In genomic region chr1:180888556-180889042, GRCm38 (mm10) we compare ENCODE assay signal across 8 mouse cellular contexts. TPM values are rescaled to one million over a fixed set of nuclear protein-coding genes. Genes with fewer than 3 reads are reported as not detected.
DNase-seq lines count a peak whose midpoint lies in the region; ATAC-seq and TF ChIP-seq lines count a peak whose summit lies in the region.

No protein-coding gene starts in this region.

- peak overlapping the region; percentile 22 for H3K9ac ChIP-seq in embryonic facial prominence, embryonic 11.5 days (replicated peaks; ENCODE audit: low read length)
- 0 out of 2 replicates have a peak overlapping the region, but pooled peaks have one; percentile 43 for H3K9ac ChIP-seq in heart, embryonic 11.5 days (ENCODE audit: low read depth, low read length)
- peak overlapping the region; percentile 32; the same call in 1 of the 2 replicates for H3K9ac ChIP-seq in kidney, embryonic 14.5 days (ENCODE audit: low read depth, low read length)
- H3K9ac ChIP-seq in stomach, postnatal 0 days (ENCODE audit: low read length) = peak overlapping the region; percentile 47

- H3K27me3 ChIP-seq in embryonic facial prominence, embryonic 11.5 days (ENCODE audit: control insufficient read depth, insufficient read depth, low read length) = peaks cover 6% of the 10 kb centered on the region; the same call in 1 of the 2 replicates
- peaks cover 10% of the 10 kb centered on the region for H3K27me3 ChIP-seq in heart, embryonic 11.5 days (ENCODE audit: control insufficient read depth, insufficient read depth, low read length)
- H3K27me3 ChIP-seq in kidney, embryonic 14.5 days (ENCODE audit: control insufficient read depth, insufficient read depth, low read length) = peaks cover 10% of the 10 kb centered on the region
- H3K27me3 ChIP-seq in stomach, postnatal 0 days (ENCODE audit: control insufficient read depth, insufficient read depth, low read length) = no peaks in the 10 kb centered on the region
- H3K27me3 ChIP-seq in cerebellum, adult 2 months (ENCODE audit: control insufficient read depth, insufficient read depth, low read length) = no peaks in the 10 kb centered on the region

- H3K79me2 ChIP-seq in macrophage (ENCODE audit: inconsistent target) = no peaks in the 10 kb centered on the region

- H3K36me3 ChIP-seq in embryonic facial prominence, embryonic 11.5 days (replicated peaks; ENCODE audit: control insufficient read depth, insufficient read depth, low read depth, low read length) = no peaks in the 10 kb centered on the region
- no peaks in the 10 kb centered on the region for H3K36me3 ChIP-seq in heart, embryonic 11.5 days (ENCODE audit: control insufficient read depth, insufficient read depth, low read length)
- H3K36me3 ChIP-seq in kidney, embryonic 14.5 days (ENCODE audit: control insufficient read depth, insufficient read depth, low read length) = no peaks in the 10 kb centered on the region
- no peaks in the 10 kb centered on the region for H3K36me3 ChIP-seq in macrophage (ENCODE audit: inconsistent target)
- H3K36me3 ChIP-seq in stomach, postnatal 0 days (ENCODE audit: control insufficient read depth, insufficient read depth, low read length) = no peaks in the 10 kb centered on the region

- TF ChIP-seq CTCF in stomach, postnatal 0 days (IDR thresholded peaks at IDR 0.05; ENCODE audit: low read depth) = no peak
- no peak for TF ChIP-seq CTCF in cerebellum, adult 2 months (IDR thresholded peaks at IDR 0.05; ENCODE audit: borderline replicate concordance, insufficient read depth, low read depth, low read length)

- no peak overlapping the region for H3K27ac ChIP-seq in embryonic facial prominence, embryonic 11.5 days (replicated peaks; ENCODE audit: low read depth, low read length)
- H3K27ac ChIP-seq in heart, embryonic 11.5 days (ENCODE audit: low read depth, low read length) = no peak overlapping the region
- no peak overlapping the region for H3K27ac ChIP-seq in kidney, embryonic 14.5 days (ENCODE audit: low read depth, low read length)
- H3K27ac ChIP-seq in macrophage = 0 out of 2 replicates have a peak overlapping the region, but pooled peaks have one; percentile 4
- H3K27ac ChIP-seq in stomach, postnatal 0 days (replicated peaks) = peak overlapping the region; percentile 75
- no peak overlapping the region for H3K27ac ChIP-seq in cerebellum, adult 2 months (ENCODE audit: insufficient read depth, low read length)

- WGBS in embryonic facial prominence, embryonic 11.5 days = 2% methylated on average over 13 of the region's 13 CpGs
- 7% methylated on average over 13 of the region's 13 CpGs for WGBS in heart, embryonic 11.5 days (ENCODE audit: insufficient replicate concordance)
- WGBS in kidney, embryonic 14.5 days = 2% methylated on average over 13 of the region's 13 CpGs
- WGBS in macrophage (ENCODE audit: missing documents) = 1% methylated on average over 13 of the region's 13 CpGs
- 2% methylated on average over 13 of the region's 13 CpGs for WGBS in stomach, postnatal 0 days
- WGBS in cerebellum, adult 2 months = 19% methylated on average over 13 of the region's 13 CpGs

- TF ChIP-seq POLR2A in cerebellum, adult 2 months (IDR thresholded peaks at IDR 0.05; ENCODE audit: borderline replicate concordance, insufficient read depth, low read length) = no peak

- H3K4me1 ChIP-seq in embryonic facial prominence, embryonic 11.5 days (ENCODE audit: control insufficient read depth, insufficient read depth, low read length) = peaks cover 2% of the 10 kb centered on the region
- H3K4me1 ChIP-seq in heart, embryonic 11.5 days (ENCODE audit: control insufficient read depth, insufficient read depth, low read length) = peaks cover 18% of the 10 kb centered on the region; the same call in 1 of the 2 replicates
- peaks cover 16% of the 10 kb centered on the region for H3K4me1 ChIP-seq in kidney, embryonic 14.5 days (ENCODE audit: control insufficient read depth, insufficient read depth, low read length)
- peaks cover 6% of the 10 kb centered on the region; the same call in 1 of the 2 replicates for H3K4me1 ChIP-seq in stomach, postnatal 0 days (replicated peaks; ENCODE audit: control insufficient read depth, insufficient read depth)
- H3K4me1 ChIP-seq in cerebellum, adult 2 months (ENCODE audit: control insufficient read depth, insufficient read depth, low read length) = no peaks in the 10 kb centered on the region

- peak; percentile 98 for DNase-seq in WW6 (ENCODE audit: low read depth, low spot score)
- DNase-seq in embryonic facial prominence, embryonic 11.5 days (ENCODE audit: low spot score) = peak; percentile 61
- DNase-seq in stomach, postnatal 0 days (ENCODE audit: low spot score) = peak; percentile 86
- no peak for DNase-seq in right cerebral cortex, postnatal 14 days
- no peak for DNase-seq in cerebellum, adult 2 months

- no peak overlapping the region for H3K4me3 ChIP-seq in embryonic facial prominence, embryonic 11.5 days (ENCODE audit: low read depth, low read length)
- H3K4me3 ChIP-seq in heart, embryonic 11.5 days (ENCODE audit: low read depth, low read length) = no peak overlapping the region
- peak overlapping the region; percentile 0; the same call in 1 of the 2 replicates for H3K4me3 ChIP-seq in kidney, embryonic 14.5 days (ENCODE audit: low read length)
- H3K4me3 ChIP-seq in macrophage (ENCODE audit: inconsistent target) = no peak overlapping the region
- H3K4me3 ChIP-seq in stomach, postnatal 0 days (ENCODE audit: low read depth, low read length) = peak overlapping the region; percentile 12; the same call in 1 of the 2 replicates
- H3K4me3 ChIP-seq in cerebellum, adult 2 months (replicated peaks; ENCODE audit: insufficient read depth, low read depth, low read length) = no peak overlapping the region

- H3K4me2 ChIP-seq in embryonic facial prominence, embryonic 11.5 days (ENCODE audit: low read depth, low read length) = peak overlapping the region; percentile 10
- peak overlapping the region; percentile 51 for H3K4me2 ChIP-seq in heart, embryonic 11.5 days
- H3K4me2 ChIP-seq in kidney, embryonic 14.5 days (replicated peaks; ENCODE audit: low read depth, low read length) = peak overlapping the region; percentile 16
- H3K4me2 ChIP-seq in stomach, postnatal 0 days (replicated peaks; ENCODE audit: low read depth) = peak overlapping the region; percentile 49

- no peaks in the 10 kb centered on the region for H3K9me3 ChIP-seq in embryonic facial prominence, embryonic 11.5 days (replicated peaks; ENCODE audit: control insufficient read depth, low read length)
- no peaks in the 10 kb centered on the region for H3K9me3 ChIP-seq in heart, embryonic 11.5 days (replicated peaks; ENCODE audit: control insufficient read depth, low read length)
- H3K9me3 ChIP-seq in kidney, embryonic 14.5 days (ENCODE audit: control insufficient read depth, low read length) = no peaks in the 10 kb centered on the region
- no peaks in the 10 kb centered on the region for H3K9me3 ChIP-seq in stomach, postnatal 0 days (ENCODE audit: control insufficient read depth, low read length)

- no peak for TF ChIP-seq EP300 in stomach, postnatal 0 days (optimal IDR thresholded peaks at IDR 0.05)

- ATAC-seq in embryonic facial prominence, embryonic 11.5 days (replicated peaks; ENCODE audit: insufficient number of reproducible peaks, low FRiP score, low TSS enrichment, low read depth) = peak; percentile 55; the same call in 1 of the 2 replicates
- ATAC-seq in heart, embryonic 11.5 days (replicated peaks; ENCODE audit: insufficient number of reproducible peaks, low FRiP score, low TSS enrichment) = peak; percentile 53; the same call in 1 of the 2 replicates
- ATAC-seq in kidney, embryonic 14.5 days (ENCODE audit: low FRiP score, low TSS enrichment) = peak; percentile 74
- ATAC-seq in stomach, postnatal 0 days (ENCODE audit: low FRiP score, low TSS enrichment) = peak; percentile 83

RNA-seq across cellular contexts. Expression of gene Lefty2, which starts 4.3 kb away (rescaled TPM):
- polyA plus RNA-seq in embryonic facial prominence, embryonic 11.5 days (2014; fragmentation: Nextera tagmentation; extraction: Ambion mirVana) = 0.08 TPM in 1 of 2 replicates, not detected in the other
- not detected in 2 replicates for polyA plus RNA-seq in heart, embryonic 11.5 days (2014; fragmentation: Nextera tagmentation; extraction: Ambion mirVana)
- polyA plus RNA-seq in kidney, embryonic 14.5 days (2014; fragmentation: Nextera tagmentation; extraction: Ambion mirVana) = not detected in 2 replicates
- total RNA-seq in macrophage (2018; cell fraction: chromatin; rRNA removed) = not detected
- total RNA-seq in macrophage (2018; cell fraction: cytosol; rRNA removed) = not detected
- not detected for total RNA-seq in macrophage (2018; cell fraction: nucleus; rRNA removed)
- not detected in 3 replicates for polyA plus RNA-seq in macrophage (2018)
- 0.13 and 0.15 TPM in 2 replicates for polyA plus RNA-seq in stomach, postnatal 0 days (2015; fragmentation: Nextera tagmentation; extraction: Ambion mirVana)
- 0.18 TPM in 1 of 2 replicates, not detected in the other for polyA plus RNA-seq in cerebellum, adult 2 months (2012; rRNA removed)

RNA-seq across cellular contexts. Expression of gene Pycr2, which starts 15.5 kb away (rescaled TPM):
- 92.7 and 106 TPM in 2 replicates for polyA plus RNA-seq in embryonic facial prominence, embryonic 11.5 days (2014; fragmentation: Nextera tagmentation; extraction: Ambion mirVana)
- 64.3 and 72.5 TPM in 2 replicates for polyA plus RNA-seq in heart, embryonic 11.5 days (2014; fragmentation: Nextera tagmentation; extraction: Ambion mirVana)
- polyA plus RNA-seq in kidney, embryonic 14.5 days (2014; fragmentation: Nextera tagmentation; extraction: Ambion mirVana) = 93.9 and 103 TPM in 2 replicates
- total RNA-seq in macrophage (2018; cell fraction: chromatin; rRNA removed) = 10 to 100 TPM in 11 of 26 experiments, 1 to 10 TPM in 15; 1.6 to 22.7 (median 8.9) TPM
- 10 to 100 TPM in 18 of 26 experiments, 1 to 10 TPM in 8; 6.3 to 20.2 (median 12.6) TPM for total RNA-seq in macrophage (2018; cell fraction: cytosol; rRNA removed)
- total RNA-seq in macrophage (2018; cell fraction: nucleus; rRNA removed) = 10 to 100 TPM in 8 of 26 experiments, 1 to 10 TPM in 18; 2.4 to 21.9 (median 6.5) TPM
- 6.7 to 27.5 TPM (median 13.8 TPM) in 3 replicates for polyA plus RNA-seq in macrophage (2018)
- polyA plus RNA-seq in stomach, postnatal 0 days (2015; fragmentation: Nextera tagmentation; extraction: Ambion mirVana) = 62.6 and 63.7 TPM in 2 replicates
- polyA plus RNA-seq in cerebellum, adult 2 months (2012; rRNA removed) = 40.2 and 46.8 TPM in 2 replicates

RNA-seq across cellular contexts. Expression of gene Sde2, which starts 37.7 kb away (rescaled TPM):
- polyA plus RNA-seq in embryonic facial prominence, embryonic 11.5 days (2014; fragmentation: Nextera tagmentation; extraction: Ambion mirVana) = 38.2 and 38.6 TPM in 2 replicates
- 24.1 and 32.7 TPM in 2 replicates for polyA plus RNA-seq in heart, embryonic 11.5 days (2014; fragmentation: Nextera tagmentation; extraction: Ambion mirVana)
- polyA plus RNA-seq in kidney, embryonic 14.5 days (2014; fragmentation: Nextera tagmentation; extraction: Ambion mirVana) = 32.9 and 39.6 TPM in 2 replicates
- 100 to 1,000 TPM in 9 of 26 experiments, 10 to 100 TPM in 17; 26.5 to 185 (median 73.7) TPM for total RNA-seq in macrophage (2018; cell fraction: chromatin; rRNA removed)
- total RNA-seq in macrophage (2018; cell fraction: cytosol; rRNA removed) = 10 to 100 TPM; 20.3 to 76.1 (median 33.2) TPM
- total RNA-seq in macrophage (2018; cell fraction: nucleus; rRNA removed) = 100 to 1,000 TPM in 4 of 26 experiments, 10 to 100 TPM in 22; 19.6 to 128 (median 61.7) TPM
- polyA plus RNA-seq in macrophage (2018) = 14.4 to 20.0 TPM (median 18.7 TPM) in 3 replicates
- polyA plus RNA-seq in stomach, postnatal 0 days (2015; fragmentation: Nextera tagmentation; extraction: Ambion mirVana) = 18.8 and 20.0 TPM in 2 replicates
- 16.8 and 17.7 TPM in 2 replicates for polyA plus RNA-seq in cerebellum, adult 2 months (2012; rRNA removed)

RNA-seq across cellular contexts. Expression of gene Lefty1, which starts 46.2 kb away (rescaled TPM):
- polyA plus RNA-seq in embryonic facial prominence, embryonic 11.5 days (2014; fragmentation: Nextera tagmentation; extraction: Ambion mirVana) = 0.33 and 0.38 TPM in 2 replicates
- polyA plus RNA-seq in heart, embryonic 11.5 days (2014; fragmentation: Nextera tagmentation; extraction: Ambion mirVana) = 1.2 and 1.3 TPM in 2 replicates
- polyA plus RNA-seq in kidney, embryonic 14.5 days (2014; fragmentation: Nextera tagmentation; extraction: Ambion mirVana) = 0.51 and 0.54 TPM in 2 replicates
- total RNA-seq in macrophage (2018; cell fraction: chromatin; rRNA removed) = not detected
- total RNA-seq in macrophage (2018; cell fraction: cytosol; rRNA removed) = 1 to 10 TPM in 3 of 26 experiments, under 1 TPM in 23; 0.18 to 1.4 (median 0.53) TPM
- under 1 TPM in 2 of 26 experiments, not detected in 24; 0.51 to 0.92 TPM for total RNA-seq in macrophage (2018; cell fraction: nucleus; rRNA removed)
- 0.14 to 1.1 TPM (median 0.87 TPM) in 3 replicates for polyA plus RNA-seq in macrophage (2018)
- 6.1 TPM in 2 replicates for polyA plus RNA-seq in stomach, postnatal 0 days (2015; fragmentation: Nextera tagmentation; extraction: Ambion mirVana)
- 3.6 and 3.7 TPM in 2 replicates for polyA plus RNA-seq in cerebellum, adult 2 months (2012; rRNA removed)

RNA-seq across cellular contexts. Expression of gene Tmem63a, which starts 53.5 kb away (rescaled TPM):
- 3.1 TPM in 2 replicates for polyA plus RNA-seq in embryonic facial prominence, embryonic 11.5 days (2014; fragmentation: Nextera tagmentation; extraction: Ambion mirVana)
- polyA plus RNA-seq in heart, embryonic 11.5 days (2014; fragmentation: Nextera tagmentation; extraction: Ambion mirVana) = 5.8 and 6.7 TPM in 2 replicates
- polyA plus RNA-seq in kidney, embryonic 14.5 days (2014; fragmentation: Nextera tagmentation; extraction: Ambion mirVana) = 4.0 and 7.5 TPM in 2 replicates
- 10 to 100 TPM; 16.7 to 54.7 (median 36.4) TPM for total RNA-seq in macrophage (2018; cell fraction: chromatin; rRNA removed)
- total RNA-seq in macrophage (2018; cell fraction: cytosol; rRNA removed) = 10 to 100 TPM; 12.9 to 22.6 (median 18.5) TPM
- 10 to 100 TPM; 15.0 to 41.3 (median 25.5) TPM for total RNA-seq in macrophage (2018; cell fraction: nucleus; rRNA removed)
- polyA plus RNA-seq in macrophage (2018) = 15.0 to 21.6 TPM (median 19.5 TPM) in 3 replicates
- 35.2 and 36.7 TPM in 2 replicates for polyA plus RNA-seq in stomach, postnatal 0 days (2015; fragmentation: Nextera tagmentation; extraction: Ambion mirVana)
- polyA plus RNA-seq in cerebellum, adult 2 months (2012; rRNA removed) = 87.8 and 117 TPM in 2 replicates

Comparison
In these comparisons a context has a peak if more than half of its experiments do, and no peak if none do; other contexts are left out.
1. DNase-seq: peak in WW6 (single experiment), embryonic facial prominence, embryonic 11.5 days (single experiment) and stomach, postnatal 0 days (single experiment); none in right cerebral cortex, postnatal 14 days (single experiment) and cerebellum, adult 2 months (0 of 2).
2. H3K27ac ChIP-seq: peak in macrophage (single experiment) and stomach, postnatal 0 days (single experiment); none in embryonic facial prominence, embryonic 11.5 days (single experiment), heart, embryonic 11.5 days (single experiment), kidney, embryonic 14.5 days (single experiment) and cerebellum, adult 2 months (single experiment).
3. H3K4me3 ChIP-seq: peak in kidney, embryonic 14.5 days (single experiment) and stomach, postnatal 0 days (single experiment); none in embryonic facial prominence, embryonic 11.5 days (single experiment), heart, embryonic 11.5 days (single experiment), macrophage (single experiment) and cerebellum, adult 2 months (single experiment).
4. Peak in every context shown above with its lines, with median percentiles within 50 percentile points of each other: ATAC-seq, H3K4me2 ChIP-seq and H3K9ac ChIP-seq.